Mouse (Mus musculus) C2C12 (cell line): Measurements from ENCODE around the gene Rabgap1.

Experiments
- CEBPB ChIP-seq: IDR thresholded peaks from one replicate; pipeline ENCODE4 v1.6.1; 2011; ENCODE audit warnings: low read depth, mild to moderate bottlenecking, control low read depth, moderate library complexity
- CTCF ChIP-seq: IDR thresholded peaks from one replicate; pipeline ENCODE4 v1.5.1; 2011; ENCODE audit not compliant: control insufficient read depth, insufficient read depth, insufficient read length
- MYOD1 ChIP-seq: IDR thresholded peaks from one replicate; pipeline ENCODE4 v1.6.1; 2011; ENCODE audit warnings: low read depth; ENCODE audit not compliant: control insufficient read depth, insufficient read length
- USF1 ChIP-seq: IDR thresholded peaks from one replicate; pipeline ENCODE4 v1.6.1; 2011; ENCODE audit warnings: low read depth, mild to moderate bottlenecking, control low read depth, moderate library complexity

GRCm38 (mm10) chr2:37516030-37516710 lies 73.1 kb downstream of the Rabgap1 start, which contains the start of gene Gpr21:
- TF ChIP-seq CTCF: no peak
- no peak for TF ChIP-seq MYOD1
- no peak for TF ChIP-seq CEBPB
- no peak for TF ChIP-seq USF1
